Mouse (Mus musculus) kidney, adult 2 months (tissue): ENCODE measurements around the gene Trim10. TPM values are rescaled to one million over a fixed set of nuclear protein-coding genes. Genes with fewer than 3 reads are reported as not detected.
"Not testable (repeated sequence)": the region's sequence is repeated elsewhere in the genome, so short reads cannot be mapped to it uniquely, and the experiment has no call there.

ENCODE experiments used
- DNase-seq: peaks from one replicate; pipeline ENCODE4 v3.0.0; 2021
- H3K27ac ChIP-seq: fragments of 200-500 bp; 2 replicates; pipeline ENCODE4 v1.5.1; 2012; ENCODE audit warnings: low read depth, low read length, control low read depth, inconsistent platforms; ENCODE audit not compliant: insufficient read depth
- H3K27me3 ChIP-seq: fragments of 200-500 bp; replicated peaks from 2 replicates; pipeline ENCODE4 v1.6.1; 2012; ENCODE audit warnings: mild to moderate bottlenecking, moderate library complexity, low read length, inconsistent platforms; ENCODE audit not compliant: control insufficient read depth, insufficient read depth
- H3K36me3 ChIP-seq: fragments of 200-500 bp; 2 replicates; pipeline ENCODE4 v1.6.1; 2012; ENCODE audit warnings: mild to moderate bottlenecking, moderate library complexity, low read length, inconsistent platforms; ENCODE audit not compliant: control insufficient read depth, insufficient read depth
- H3K4me1 ChIP-seq: fragments of 200-500 bp; 2 replicates; pipeline ENCODE4 v1.6.1; 2011; ENCODE audit warnings: low read length; ENCODE audit not compliant: control insufficient read depth, insufficient read depth
- H3K4me3 ChIP-seq: fragments of 200-500 bp; 2 replicates; pipeline ENCODE4 v1.5.1; 2011; ENCODE audit warnings: mild to moderate bottlenecking, low read depth, low read length, control low read depth; ENCODE audit not compliant: insufficient read depth
- CTCF ChIP-seq: fragments of 200-500 bp; conservative IDR thresholded peaks from 2 replicates; pipeline ENCODE4 v1.5.1; 2011; ENCODE audit warnings: low read depth, mild to moderate bottlenecking, control low read depth, low read length, moderate library complexity, mixed read lengths; ENCODE audit not compliant: insufficient read depth, insufficient read length
- POLR2A ChIP-seq: fragments of 200-500 bp; IDR thresholded peaks from one replicate; pipeline ENCODE4 v1.6.1; 2011; ENCODE audit warnings: low read depth, low read length, control low read depth
- WGBS: fragments of 180-500 bp; shearing (Covaris S2); methylation state at CpG from one replicate; pipeline ENCODE4 v1.1.7; 2018; 5-methylcytosine and 5-hydroxymethylcytosine counted together
- polyA plus RNA-seq: library from polyadenylated mRNA; depleted of rRNA; stranded (reverse); fragments of >200 nt; gene quantifications from 2 replicates; pipeline ENCODE4 v1.2.3, GENCODE M21; 2012

Gene Trim10
- polyA plus RNA-seq, 1 experiment, result 0.11 TPM

GRCm38 (mm10) chr17:36874636-36875035 is 5.3 kb downstream of the Trim10 start:
- no peaks in the 10 kb centered on the region for H3K27me3 ChIP-seq
- no peaks in the 10 kb centered on the region for H3K36me3 ChIP-seq
- H3K27ac ChIP-seq, result no peak overlapping the region
- H3K4me3 ChIP-seq, result no peak overlapping the region
- DNase-seq, result no peak
- TF ChIP-seq CTCF, result no peak
- no peak for TF ChIP-seq POLR2A
- WGBS, result 42% methylated on average over 4 of the region's 4 CpGs
- no peaks in the 10 kb centered on the region for H3K4me1 ChIP-seq

GRCm38 (mm10) chr17:36883350-36883749 is 14.0 kb downstream of the Trim10 start:
- H3K4me3 ChIP-seq, result no peak overlapping the region
- no peaks in the 10 kb centered on the region for H3K36me3 ChIP-seq
- H3K4me1 ChIP-seq, result no peaks in the 10 kb centered on the region
- no peaks in the 10 kb centered on the region for H3K27me3 ChIP-seq
- WGBS, result 69% methylated on average over 2 of the region's 2 CpGs
- DNase-seq, result no peak
- H3K27ac ChIP-seq, result no peak overlapping the region
- TF ChIP-seq CTCF, result no peak
- TF ChIP-seq POLR2A, result no peak

- Histone ChIP-seq H3K27ac (no peak overlapping the region), H3K4me1 (no peaks in the 10 kb centered on the region), H3K36me3 (no peaks in the 10 kb centered on the region), H3K4me3 (no peak overlapping the region), H3K27me3 (no peaks in the 10 kb centered on the region)
- no peak for TF ChIP-seq POLR2A
- no peak for TF ChIP-seq CTCF
- DNase-seq, result no peak
- 86% methylated on average over 12 of the region's 12 CpGs for WGBS
Measured at GRCm38 (mm10) chr17:36885132-36885790, 15.9 kb downstream of the Trim10 start.

- no peak within 1 kb of the TSS for H3K4me3 ChIP-seq
- H3K27me3 ChIP-seq, result no peaks in the 10 kb centered on the region
- no peak for TF ChIP-seq CTCF
- no peak for TF ChIP-seq POLR2A
- no peaks in the 10 kb centered on the region for H3K4me1 ChIP-seq
- H3K36me3 ChIP-seq, result no peaks in the 10 kb centered on the region
- no peak within 1 kb of the TSS for H3K27ac ChIP-seq
- 76% methylated on average over 5 of the region's 5 CpGs for WGBS
- DNase-seq, result no peak
Measured at GRCm38 (mm10) chr17:36890073-36890903, 20.9 kb downstream of the Trim10 start, which contains the start of gene Trim40. Gene Trim40, minus strand, starts transcription at chr17:36890123.

GRCm38 (mm10) chr17:36891496-36891895 is 22.1 kb downstream of the Trim10 start:
- WGBS, result 81% methylated on average over 1 of the region's 1 CpGs
- H3K4me1 ChIP-seq, DNase-seq, H3K36me3 ChIP-seq, H3K27me3 ChIP-seq, H3K27ac ChIP-seq, H3K4me3 ChIP-seq: not testable (repeated sequence)

GRCm38 (mm10) chr17:36892362-36892761 is 23.0 kb downstream of the Trim10 start:
- 6% methylated on average over 2 of the region's 2 CpGs for WGBS
- Histone ChIP-seq H3K4me3 (no peak overlapping the region), H3K36me3 (no peaks in the 10 kb centered on the region), H3K27ac (no peak overlapping the region), H3K27me3 (no peaks in the 10 kb centered on the region), H3K4me1 (no peaks in the 10 kb centered on the region)
- DNase-seq, result peak; percentile 33
- TF ChIP-seq POLR2A (no peak), CTCF (peak; percentile 74)

- DNase-seq, result no peak
- Histone ChIP-seq H3K36me3 (no peaks in the 10 kb centered on the region), H3K27ac (no peak overlapping the region), H3K4me3 (no peak overlapping the region), H3K27me3 (no peaks in the 10 kb centered on the region), H3K4me1 (no peaks in the 10 kb centered on the region)
- WGBS, result 79% methylated on average over 5 of the region's 5 CpGs
- TF ChIP-seq CTCF (no peak), POLR2A (no peak)
Measured at GRCm38 (mm10) chr17:36893387-36893786, 24.0 kb downstream of the Trim10 start.
